Mouse (Mus musculus) spleen, adult 2 months (tissue): ENCODE data around the gene Ralbp1. TPM values are rescaled to one million over a fixed set of nuclear protein-coding genes. Genes with fewer than 3 reads are reported as not detected.

Source experiments
- DNase-seq, 2 experiments: peaks; one replicate each; pipeline versions ENCODE4 v3.0.0 to v3.0.0-alpha.2; 2012 to 2021; ENCODE audit warnings: low spot score in 2 of 2, low read depth in 1 of 2
- H3K27ac ChIP-seq: fragments of 200-500 bp; 2 replicates; pipeline ENCODE4 v1.5.1; 2012; ENCODE audit warnings: low read length, inconsistent platforms; ENCODE audit not compliant: insufficient read depth
- H3K27me3 ChIP-seq: fragments of 200-500 bp; 2 replicates; pipeline ENCODE4 v1.6.1; 2012; ENCODE audit warnings: mild to moderate bottlenecking, moderate library complexity, low read length, inconsistent platforms; ENCODE audit not compliant: control insufficient read depth, insufficient read depth
- H3K36me3 ChIP-seq: fragments of 200-500 bp; 2 replicates; pipeline ENCODE4 v1.6.1; 2012; ENCODE audit warnings: mild to moderate bottlenecking, low read length, inconsistent platforms; ENCODE audit not compliant: control insufficient read depth, insufficient read depth
- H3K4me1 ChIP-seq: fragments of 200-500 bp; 2 replicates; pipeline ENCODE4 v1.6.1; 2011; ENCODE audit warnings: inconsistent platforms; ENCODE audit not compliant: control insufficient read depth, insufficient read depth, insufficient read length
- H3K4me3 ChIP-seq: fragments of 200-500 bp; 2 replicates; pipeline ENCODE4 v1.5.1; 2011; ENCODE audit warnings: mild to moderate bottlenecking, inconsistent platforms; ENCODE audit not compliant: insufficient read depth, insufficient read length; ENCODE audit errors: extremely low read depth
- CTCF ChIP-seq: fragments of 200-500 bp; IDR thresholded peaks from 2 replicates; pipeline ENCODE4 v1.5.1; 2011; ENCODE audit warnings: mild to moderate bottlenecking, inconsistent platforms; ENCODE audit not compliant: insufficient read depth, insufficient read length, insufficient replicate concordance; ENCODE audit errors: extremely low read depth
- POLR2A ChIP-seq: fragments of 200-500 bp; IDR thresholded peaks from 2 replicates; pipeline ENCODE4 v1.6.1; 2011; ENCODE audit warnings: low read depth, low read length, inconsistent platforms
- WGBS: fragments of 180-500 bp; shearing (Covaris S2); methylation state at CpG from one replicate; pipeline ENCODE4 v1.1.7; 2018; 5-methylcytosine and 5-hydroxymethylcytosine counted together
- polyA plus RNA-seq: library from polyadenylated mRNA; depleted of rRNA; stranded (reverse); fragments of >200 nt; gene quantifications from 2 replicates; pipeline ENCODE4 v1.2.3, GENCODE M21; 2012

The Ralbp1 gene
- polyA plus RNA-seq, 1 experiment: 22.7 TPM

- peaks cover 42% of the 10 kb centered on the region for H3K36me3 ChIP-seq
- no peak overlapping the region for H3K27ac ChIP-seq
- H3K27me3 ChIP-seq: no peaks in the 10 kb centered on the region
- no peak for DNase-seq
- 92% methylated on average over 11 of the region's 11 CpGs for WGBS
- H3K4me1 ChIP-seq: no peaks in the 10 kb centered on the region; the same call in 1 of the 2 replicates
- TF ChIP-seq POLR2A (no peak), CTCF (no peak)
- no peak overlapping the region for H3K4me3 ChIP-seq
Observed at GRCm38 (mm10) chr17:65828951-65829350, 56.6 kb downstream of the Ralbp1 start.

- peaks cover 36% of the 10 kb centered on the region for H3K36me3 ChIP-seq
- TF ChIP-seq CTCF (no peak), POLR2A (no peak)
- DNase-seq: no peak
- no peak overlapping the region for H3K4me3 ChIP-seq
- H3K27me3 ChIP-seq: no peaks in the 10 kb centered on the region
- no peak overlapping the region for H3K27ac ChIP-seq
- no peaks in the 10 kb centered on the region; the same call in 1 of the 2 replicates for H3K4me1 ChIP-seq
- 83% methylated on average over 5 of the region's 5 CpGs for WGBS
Observed at GRCm38 (mm10) chr17:65827904-65828303, 57.7 kb downstream of the Ralbp1 start.

- no peaks in the 10 kb centered on the region; the same call in 1 of the 2 replicates for H3K4me1 ChIP-seq
- no peak for DNase-seq
- H3K36me3 ChIP-seq: peaks cover 34% of the 10 kb centered on the region
- H3K27me3 ChIP-seq: no peaks in the 10 kb centered on the region
- TF ChIP-seq CTCF (no peak), POLR2A (no peak)
- H3K4me3 ChIP-seq: no peak overlapping the region
- WGBS: 87% methylated on average over 16 of the region's 16 CpGs
- no peak overlapping the region for H3K27ac ChIP-seq
Observed at GRCm38 (mm10) chr17:65827119-65827840, 58.3 kb downstream of the Ralbp1 start.

GRCm38 (mm10) chr17:65826257-65826656 is 59.3 kb downstream of the Ralbp1 start:
- Histone ChIP-seq H3K27ac (no peak overlapping the region), H3K27me3 (no peaks in the 10 kb centered on the region), H3K4me1 (no peaks in the 10 kb centered on the region; the same call in 1 of the 2 replicates), H3K36me3 (peaks cover 31% of the 10 kb centered on the region), H3K4me3 (no peak overlapping the region)
- DNase-seq: no peak
- 32% methylated on average over 9 of the region's 9 CpGs for WGBS
- TF ChIP-seq CTCF (no peak), POLR2A (no peak)

GRCm38 (mm10) chr17:65824246-65824645 is 61.4 kb downstream of the Ralbp1 start:
- Histone ChIP-seq H3K4me3 (no peak overlapping the region), H3K27ac (no peak overlapping the region), H3K4me1 (no peaks in the 10 kb centered on the region; the same call in 1 of the 2 replicates), H3K36me3 (peaks cover 21% of the 10 kb centered on the region), H3K27me3 (no peaks in the 10 kb centered on the region)
- DNase-seq: no peak
- WGBS: 90% methylated on average over 10 of the region's 10 CpGs
- TF ChIP-seq POLR2A (no peak), CTCF (no peak)

- no peak for DNase-seq
- no peak overlapping the region for H3K27ac ChIP-seq
- WGBS: 93% methylated on average over 5 of the region's 5 CpGs
- H3K27me3 ChIP-seq: no peaks in the 10 kb centered on the region
- TF ChIP-seq POLR2A (no peak), CTCF (no peak)
- H3K4me3 ChIP-seq: no peak overlapping the region
- H3K4me1 ChIP-seq: no peaks in the 10 kb centered on the region; the same call in 1 of the 2 replicates
- peaks cover 25% of the 10 kb centered on the region for H3K36me3 ChIP-seq
Observed at GRCm38 (mm10) chr17:65822423-65822822, 63.2 kb downstream of the Ralbp1 start.

GRCm38 (mm10) chr17:65820197-65820596 is 65.4 kb downstream of the Ralbp1 start:
- Histone ChIP-seq H3K4me1 (no peaks in the 10 kb centered on the region), H3K36me3 (peaks cover 28% of the 10 kb centered on the region), H3K27me3 (no peaks in the 10 kb centered on the region), H3K27ac (no peak overlapping the region), H3K4me3 (no peak overlapping the region)
- 86% methylated on average over 5 of the region's 5 CpGs for WGBS
- DNase-seq: no peak
- TF ChIP-seq CTCF (no peak), POLR2A (no peak)
